Mouse (Mus musculus) thymus, adult 18-20 months (tissue): Measurements from ENCODE around the gene Mapk13.

ENCODE experiments used
- DNase-seq, 2 experiments: peaks; one replicate each; pipeline ENCODE4 v3.0.0; 2022; ENCODE audit warnings: mixed read lengths in 2 of 2

The Mapk13 gene

DNA sequence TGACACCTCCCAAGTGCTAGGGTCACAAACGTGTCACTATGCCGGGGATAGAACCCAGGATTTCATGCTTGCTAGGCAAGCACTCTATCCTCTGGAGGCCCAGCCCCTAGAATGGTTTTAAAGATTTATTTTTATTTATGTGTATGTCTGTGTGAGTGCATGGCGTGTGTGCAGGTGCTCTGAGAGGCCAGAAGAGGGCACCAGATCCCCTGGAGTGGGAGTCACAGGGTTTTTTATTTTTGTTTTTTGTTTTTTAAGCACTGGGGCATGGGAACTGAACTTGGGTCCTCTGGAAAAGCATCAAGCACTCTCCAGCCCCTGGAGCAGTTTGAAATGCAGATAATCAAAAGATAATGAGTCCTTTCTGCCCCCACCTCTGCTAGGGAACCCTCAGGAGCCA is 7.7 kb downstream of the Mapk13 start:
- no peak for DNase-seq

GRCm38 (mm10) chr17:28777231-28778005 is 8.3 kb downstream of the Mapk13 start:
- DNase-seq, result no peak

DNA sequence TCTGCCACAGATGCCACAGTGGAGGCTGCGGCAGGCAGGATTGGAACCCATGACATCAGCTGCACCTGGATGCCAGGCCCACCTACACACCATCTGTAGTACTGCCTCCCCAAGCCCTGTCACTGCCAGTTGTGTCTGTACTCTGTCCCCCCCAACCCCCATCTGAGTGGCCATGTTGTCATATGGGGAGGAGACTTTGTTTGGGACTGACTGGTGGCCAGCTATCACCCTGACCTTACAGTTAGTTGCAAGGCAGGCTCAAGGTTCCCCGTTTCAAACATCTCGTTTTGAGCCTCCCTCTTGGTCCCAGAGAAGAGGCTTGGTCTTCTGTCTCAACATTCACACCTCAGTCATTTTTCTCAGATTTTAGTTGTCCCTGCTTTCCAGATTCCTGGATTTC is 10.6 kb downstream of the Mapk13 start:
- DNase-seq, result no peak

DNA sequence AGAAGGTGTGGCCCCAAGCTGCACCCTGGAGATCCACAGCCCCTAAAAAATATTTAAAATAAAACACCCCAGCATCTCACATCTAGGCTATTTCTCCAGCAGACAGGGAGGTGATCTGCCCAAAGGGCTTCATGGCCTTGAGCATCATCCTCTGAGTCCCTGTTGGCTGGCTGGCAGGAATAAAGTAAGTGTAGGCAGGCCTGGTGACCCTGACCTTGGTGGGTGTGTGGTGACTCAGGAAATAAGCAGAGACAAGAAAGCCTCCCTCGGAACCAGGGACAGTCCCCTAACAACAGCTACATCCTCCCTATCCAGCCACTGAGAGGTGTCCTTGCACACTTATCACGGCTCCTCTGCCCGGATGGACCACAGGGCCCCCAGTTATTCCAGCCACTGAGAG is 11.7 kb downstream of the Mapk13 start:
- no peak for DNase-seq

GRCm38 (mm10) chr17:28781290-28782045 is 12.4 kb downstream of the Mapk13 start:
- no peak for DNase-seq

DNA sequence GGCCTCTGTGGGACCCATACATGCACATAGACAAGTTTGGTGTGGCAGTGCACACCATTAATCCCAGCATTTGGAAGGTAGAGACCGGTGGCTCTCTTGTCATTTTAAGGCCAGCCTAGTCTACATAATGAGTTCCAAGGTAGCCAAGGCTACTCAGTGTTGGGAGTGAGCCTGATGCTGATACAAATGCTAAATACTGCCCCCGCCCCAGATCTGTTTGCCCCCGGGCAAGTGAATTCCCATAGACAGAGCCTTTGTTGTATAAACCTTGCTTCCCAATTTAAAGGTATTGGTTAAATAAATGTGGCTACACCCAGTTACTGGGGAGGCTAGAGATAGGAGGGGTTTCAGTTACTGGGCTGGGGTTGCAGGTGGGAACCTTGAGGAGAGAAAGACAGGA is 15.9 kb downstream of the Mapk13 start:
- no peak for DNase-seq

- no peak for DNase-seq
Measured at GRCm38 (mm10) chr17:28787507-28787906, 18.4 kb downstream of the Mapk13 start.

GRCm38 (mm10) chr17:28797031-28797430 is 27.9 kb downstream of the Mapk13 start:
- no peak for DNase-seq

DNA sequence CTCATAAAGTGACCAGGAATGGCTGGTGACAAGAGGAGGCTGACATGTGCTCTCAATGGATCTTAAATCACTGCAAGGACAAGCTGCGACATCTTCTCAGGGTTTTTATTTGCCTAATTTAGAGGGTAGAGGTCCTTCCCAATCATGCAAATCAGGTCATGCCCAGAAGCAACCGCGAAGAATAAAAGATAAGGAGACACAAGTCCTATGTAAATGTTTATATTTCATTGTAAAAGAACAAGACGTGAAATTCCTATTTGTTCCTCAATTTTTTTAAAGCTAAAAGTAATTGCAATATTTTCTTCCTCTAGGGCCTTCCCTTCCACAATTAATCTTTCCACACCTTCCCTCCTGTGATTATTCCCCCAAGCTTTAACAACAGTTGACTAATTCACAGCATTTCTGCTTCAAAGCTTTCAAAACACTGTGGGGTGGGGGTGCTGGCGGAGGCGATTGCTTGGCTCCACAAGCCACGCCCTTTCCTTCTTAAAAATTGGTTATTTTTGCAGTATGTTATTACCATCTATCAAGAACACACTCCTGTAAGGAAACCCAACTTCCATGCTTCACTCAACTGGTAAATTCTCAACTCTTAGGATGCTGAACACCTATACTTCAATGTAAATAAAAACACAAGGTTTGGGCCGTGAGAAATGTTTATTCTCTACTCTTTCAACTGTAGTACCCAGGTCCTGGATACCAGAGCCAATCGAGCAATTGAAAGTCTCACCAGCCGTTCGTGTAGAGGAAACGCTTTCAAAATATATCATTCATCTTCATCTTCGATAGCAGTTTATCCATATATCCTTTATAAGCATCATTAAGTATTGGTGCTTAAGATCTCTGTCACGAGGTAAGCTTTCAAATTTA is 30.4 kb downstream of the Mapk13 start:
- DNase-seq, result no peak

GRCm38 (mm10) chr17:28800281-28800670 is 31.2 kb downstream of the Mapk13 start:
- DNase-seq, result no peak

GRCm38 (mm10) chr17:28800671-28801412 is 31.7 kb downstream of the Mapk13 start, which contains the start of gene Brpf3:
TSS of gene Brpf3 (plus strand) at chr17:28801090.
- DNase-seq, result peak; percentile 69 to 72

GRCm38 (mm10) chr17:28801474-28802005 is 32.4 kb downstream of the Mapk13 start:
- peak; percentile 99 for DNase-seq

GRCm38 (mm10) chr17:28802006-28802481 is 32.9 kb downstream of the Mapk13 start:
- no peak for DNase-seq

DNA sequence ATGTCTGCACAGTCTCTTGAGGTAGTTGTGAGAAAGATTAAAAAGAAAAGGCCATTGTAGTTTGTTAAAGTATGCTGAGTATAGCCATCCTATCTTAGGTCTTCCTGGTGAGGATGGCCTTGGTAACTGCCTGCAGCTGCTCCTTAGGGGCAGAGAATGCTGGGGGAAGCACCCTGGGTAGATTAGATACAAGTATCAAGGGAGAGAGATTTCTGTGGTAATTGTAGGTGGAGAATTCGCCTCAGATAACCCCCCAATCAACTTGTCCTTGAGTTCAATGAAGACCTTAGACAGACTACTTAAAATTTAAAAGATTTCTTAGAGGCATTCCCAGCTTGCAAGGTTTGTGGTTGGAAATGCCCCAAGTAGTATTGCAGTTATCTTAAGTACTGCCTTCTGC is 34.2 kb downstream of the Mapk13 start:
- DNase-seq, result no peak

GRCm38 (mm10) chr17:28804973-28805372 is 35.9 kb downstream of the Mapk13 start:
- no peak for DNase-seq

DNA sequence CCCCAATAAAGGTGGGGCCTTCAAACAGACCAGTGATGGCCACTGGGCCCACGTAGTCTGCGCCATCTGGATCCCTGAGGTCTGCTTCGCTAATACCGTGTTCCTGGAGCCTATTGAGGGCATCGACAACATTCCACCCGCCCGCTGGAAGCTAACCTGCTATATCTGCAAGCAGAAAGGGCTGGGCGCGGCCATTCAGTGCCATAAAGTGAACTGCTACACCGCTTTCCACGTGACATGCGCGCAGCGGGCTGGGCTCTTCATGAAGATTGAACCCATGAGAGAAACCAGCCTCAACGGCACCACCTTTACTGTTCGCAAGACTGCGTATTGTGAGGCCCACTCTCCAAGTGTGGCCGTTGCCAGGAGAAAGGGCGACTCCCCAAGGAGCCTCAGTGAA is 37.7 kb downstream of the Mapk13 start:
- DNase-seq, result no peak

GRCm38 (mm10) chr17:28808714-28809113 is 39.6 kb downstream of the Mapk13 start:
- DNase-seq, result no peak

GRCm38 (mm10) chr17:28809175-28809831 is 40.2 kb downstream of the Mapk13 start:
- no peak for DNase-seq

GRCm38 (mm10) chr17:28812345-28812744 is 43.2 kb downstream of the Mapk13 start:
- DNase-seq, result no peak

- DNase-seq, result no peak
Measured at GRCm38 (mm10) chr17:28814529-28815097, 45.5 kb downstream of the Mapk13 start.

- no peak for DNase-seq
Measured at GRCm38 (mm10) chr17:28815384-28816004, 46.4 kb downstream of the Mapk13 start.
